Mouse (Mus musculus): ENCODE measurements around the gene Loxl3.

DNA sequence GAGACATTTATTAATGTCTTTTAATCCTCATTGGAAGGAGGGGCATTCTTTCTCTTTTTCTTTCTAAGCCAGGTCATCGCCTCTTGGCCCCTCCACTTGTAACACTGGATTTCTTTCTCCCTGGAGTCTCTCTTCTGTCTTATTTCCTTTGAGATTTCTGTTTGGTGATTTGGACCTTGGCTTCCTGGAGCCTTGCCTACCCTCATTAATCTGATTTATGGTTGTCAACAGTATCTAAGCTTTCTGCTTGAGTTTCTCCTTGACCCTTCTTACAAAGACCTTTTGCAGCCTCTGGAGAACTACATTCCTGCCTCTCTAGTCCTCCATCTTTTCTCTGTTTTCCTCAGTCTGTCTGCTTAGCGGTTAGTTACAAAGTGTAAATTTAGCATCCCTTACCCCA lies 64.4 kb downstream of the Loxl3 start:
- no peak for TF ChIP-seq CTCF (IDR thresholded peaks at IDR 0.05; ENCODE audit: low read depth, low read length)
- no peak for TF ChIP-seq POLR2A (IDR thresholded peaks at IDR 0.05; ENCODE audit: borderline replicate concordance, low read depth, low read length)
